In genomic region chr14:25795561-25796174, GRCm38 (mm10) we compare ENCODE assay signal across 8 mouse cellular contexts. TPM values are rescaled to one million over a fixed set of nuclear protein-coding genes. Genes with fewer than 3 reads are reported as not detected.
A peak's percentile ranks its signal among the peaks of the same experiment; 100 is the strongest.
DNase-seq lines count a peak whose midpoint lies in the region; ATAC-seq and TF ChIP-seq lines count a peak whose summit lies in the region.

No protein-coding gene starts in this region.

- H3K27me3 ChIP-seq in embryonic facial prominence, embryonic 12.5 days = no peaks in the 10 kb centered on the region
- no peaks in the 10 kb centered on the region for H3K27me3 ChIP-seq in heart, postnatal 0 days (ENCODE audit: control insufficient read depth, insufficient read depth, low read length)
- no peaks in the 10 kb centered on the region for H3K27me3 ChIP-seq in stomach, postnatal 0 days (ENCODE audit: control insufficient read depth, insufficient read depth, low read length)
- no peaks in the 10 kb centered on the region for H3K27me3 ChIP-seq in cerebellum, adult 2 months (ENCODE audit: control insufficient read depth, insufficient read depth, low read length)

- peak overlapping the region; percentile 90 for H3K27ac ChIP-seq in embryonic facial prominence, embryonic 12.5 days
- peak overlapping the region; percentile 43; the same call in 1 of the 2 replicates for H3K27ac ChIP-seq in heart, postnatal 0 days (ENCODE audit: low read depth)
- peak overlapping the region; percentile 85 for H3K27ac ChIP-seq in layer of hippocampus, adult 2 months
- peak overlapping the region; percentile 50; the same call in 1 of the 2 replicates for H3K27ac ChIP-seq in stomach, postnatal 0 days (replicated peaks)
- H3K27ac ChIP-seq in cerebellum, adult 2 months (ENCODE audit: insufficient read depth, low read length) = no peak overlapping the region

- no peak overlapping the region for H3K4me3 ChIP-seq in embryonic facial prominence, embryonic 12.5 days
- H3K4me3 ChIP-seq in heart, postnatal 0 days (ENCODE audit: low read depth, low read length) = peak overlapping the region; percentile 16; the same call in 1 of the 2 replicates
- no peak overlapping the region; the same call in 1 of the 2 replicates for H3K4me3 ChIP-seq in layer of hippocampus, adult 2 months
- H3K4me3 ChIP-seq in stomach, postnatal 0 days (ENCODE audit: low read depth, low read length) = no peak overlapping the region
- no peak overlapping the region for H3K4me3 ChIP-seq in cerebellum, adult 2 months (replicated peaks; ENCODE audit: insufficient read depth, low read depth, low read length)

- H3K9ac ChIP-seq in embryonic facial prominence, embryonic 12.5 days = no peak overlapping the region
- 0 out of 2 replicates have a peak overlapping the region, but pooled peaks have one; percentile 20 for H3K9ac ChIP-seq in heart, postnatal 0 days (replicated peaks; ENCODE audit: low read depth, low read length)
- no peak overlapping the region for H3K9ac ChIP-seq in stomach, postnatal 0 days (ENCODE audit: low read length)

- no peak overlapping the region; the same call in 1 of the 2 replicates for H3K4me2 ChIP-seq in embryonic facial prominence, embryonic 12.5 days (replicated peaks)
- H3K4me2 ChIP-seq in heart, postnatal 0 days (ENCODE audit: low read depth, low read length) = peak overlapping the region; percentile 37; the same call in 1 of the 2 replicates
- H3K4me2 ChIP-seq in stomach, postnatal 0 days (replicated peaks; ENCODE audit: low read depth) = no peak overlapping the region

- H3K36me3 ChIP-seq in embryonic facial prominence, embryonic 12.5 days = no peaks in the 10 kb centered on the region
- no peaks in the 10 kb centered on the region for H3K36me3 ChIP-seq in heart, postnatal 0 days (replicated peaks; ENCODE audit: control insufficient read depth, insufficient read depth, low read length)
- no peaks in the 10 kb centered on the region for H3K36me3 ChIP-seq in stomach, postnatal 0 days (ENCODE audit: control insufficient read depth, insufficient read depth, low read length)

- TF ChIP-seq POLR2A in cerebellum, adult 2 months (IDR thresholded peaks at IDR 0.05; ENCODE audit: borderline replicate concordance, insufficient read depth, low read length) = no peak

- DNase-seq in layer of hippocampus, adult 11-12 months (ENCODE audit: low spot score) = peak; percentile 67
- DNase-seq in layer of hippocampus, adult 9-10 months (ENCODE audit: low spot score) = no peak
- peak; percentile 76 for DNase-seq in heart, postnatal 0 days (ENCODE audit: low spot score)
- DNase-seq in layer of hippocampus, adult 2 months (ENCODE audit: low spot score in 2 of 2) = peak; percentile 67 to 79
- DNase-seq in lung, postnatal 36 days = peak; percentile 70
- DNase-seq in stomach, postnatal 0 days (ENCODE audit: low spot score) = peak; percentile 60
- no peak for DNase-seq in cerebellum, adult 2 months

- TF ChIP-seq CTCF in heart, postnatal 0 days (IDR thresholded peaks at IDR 0.05; ENCODE audit: low read depth) = no peak
- TF ChIP-seq CTCF in layer of hippocampus, adult 2 months (conservative IDR thresholded peaks at IDR 0.05) = no peak
- no peak for TF ChIP-seq CTCF in stomach, postnatal 0 days (IDR thresholded peaks at IDR 0.05; ENCODE audit: low read depth)
- no peak for TF ChIP-seq CTCF in cerebellum, adult 2 months (IDR thresholded peaks at IDR 0.05; ENCODE audit: borderline replicate concordance, insufficient read depth, low read depth, low read length)

- H3K9me3 ChIP-seq in embryonic facial prominence, embryonic 12.5 days = no peaks in the 10 kb centered on the region
- no peaks in the 10 kb centered on the region for H3K9me3 ChIP-seq in heart, postnatal 0 days (replicated peaks; ENCODE audit: control insufficient read depth, low read length)
- no peaks in the 10 kb centered on the region for H3K9me3 ChIP-seq in stomach, postnatal 0 days (ENCODE audit: control insufficient read depth, low read length)

- WGBS in embryonic facial prominence, embryonic 12.5 days = 26% methylated on average over 10 of the region's 10 CpGs
- 33% methylated on average over 10 of the region's 10 CpGs for WGBS in heart, postnatal 0 days
- WGBS in stomach, postnatal 0 days = 19% methylated on average over 10 of the region's 10 CpGs
- 43% methylated on average over 10 of the region's 10 CpGs for WGBS in cerebellum, adult 2 months

- TF ChIP-seq EP300 in heart, postnatal 0 days (IDR thresholded peaks at IDR 0.05; ENCODE audit: low read depth) = no peak
- TF ChIP-seq EP300 in stomach, postnatal 0 days (optimal IDR thresholded peaks at IDR 0.05) = no peak

- peaks cover 27% of the 10 kb centered on the region for H3K4me1 ChIP-seq in embryonic facial prominence, embryonic 12.5 days
- H3K4me1 ChIP-seq in heart, postnatal 0 days (ENCODE audit: control insufficient read depth, insufficient read depth) = no peaks in the 10 kb centered on the region; the same call in 1 of the 2 replicates
- H3K4me1 ChIP-seq in stomach, postnatal 0 days (replicated peaks; ENCODE audit: control insufficient read depth, insufficient read depth) = no peaks in the 10 kb centered on the region
- H3K4me1 ChIP-seq in cerebellum, adult 2 months (ENCODE audit: control insufficient read depth, insufficient read depth, low read length) = no peaks in the 10 kb centered on the region

- ATAC-seq in embryonic facial prominence, embryonic 12.5 days (ENCODE audit: insufficient number of reproducible peaks, insufficient read depth, low FRiP score, low TSS enrichment) = peak; percentile 76
- ATAC-seq in heart, postnatal 0 days (ENCODE audit: insufficient read depth, low read depth) = 0 out of 2 replicates have a peak, but pooled peaks have one; percentile 63
- ATAC-seq in stomach, postnatal 0 days (ENCODE audit: low FRiP score, low TSS enrichment) = peak; percentile 76; the same call in 1 of the 2 replicates

RNA-seq across cellular contexts. Expression of gene Zcchc24, which starts 26.8 kb away (rescaled TPM):
- polyA plus RNA-seq in embryonic facial prominence, embryonic 12.5 days (2016; fragmentation: Nextera tagmentation; extraction: Ambion mirVana) = 47.3 and 47.4 TPM in 2 replicates
- 36.6 and 40.3 TPM in 2 replicates for total RNA-seq in heart, postnatal 0 days (2014; rRNA removed; ENCODE audit: low replicate concordance)
- 14.9 and 18.5 TPM in 2 replicates for polyA plus RNA-seq in heart, postnatal 0 days (2015; fragmentation: Nextera tagmentation; extraction: Ambion mirVana)
- total RNA-seq in layer of hippocampus, adult 2 months (2021) = 10 to 100 TPM; 56.4 to 58.5 TPM
- polyA plus RNA-seq in stomach, postnatal 0 days (2015; fragmentation: Nextera tagmentation; extraction: Ambion mirVana) = 11.3 and 11.9 TPM in 2 replicates
- 67.3 and 71.4 TPM in 2 replicates for polyA plus RNA-seq in cerebellum, adult 2 months (2012; rRNA removed)

RNA-seq across cellular contexts. Expression of gene Anxa11, which starts 46.3 kb away (rescaled TPM):
- polyA plus RNA-seq in embryonic facial prominence, embryonic 12.5 days (2016; fragmentation: Nextera tagmentation; extraction: Ambion mirVana) = 9.8 and 14.4 TPM in 2 replicates
- total RNA-seq in heart, postnatal 0 days (2014; rRNA removed; ENCODE audit: low replicate concordance) = 21.1 and 46.2 TPM in 2 replicates
- polyA plus RNA-seq in heart, postnatal 0 days (2015; fragmentation: Nextera tagmentation; extraction: Ambion mirVana) = 34.9 and 36.8 TPM in 2 replicates
- total RNA-seq in layer of hippocampus, adult 2 months (2021) = 10 to 100 TPM; 87.9 to 88.8 TPM
- 60.6 and 67.3 TPM in 2 replicates for polyA plus RNA-seq in stomach, postnatal 0 days (2015; fragmentation: Nextera tagmentation; extraction: Ambion mirVana)
- 12.3 and 12.9 TPM in 2 replicates for polyA plus RNA-seq in cerebellum, adult 2 months (2012; rRNA removed)

Comparison
In these comparisons a context has a peak if more than half of its experiments do, and no peak if none do; other contexts are left out.
1. DNase-seq: peak in layer of hippocampus, adult 11-12 months (single experiment), heart, postnatal 0 days (single experiment), layer of hippocampus, adult 2 months (2 of 2), lung, postnatal 36 days (single experiment) and stomach, postnatal 0 days (single experiment); none in layer of hippocampus, adult 9-10 months (single experiment) and cerebellum, adult 2 months (0 of 2).
2. Peak in every context shown above with its lines, with median percentiles within 50 percentile points of each other: ATAC-seq.